Mouse (Mus musculus): ENCODE measurements at regions not wholly inside any gene's neighbourhood (a gene's known extent, or its start where the extent isn't known, plus 50 kb on each side); places are given as distances from the start of the nearest gene placed in this dataset.

- TF ChIP-seq CTCF (IDR thresholded peaks at IDR 0.05; ENCODE audit: low read depth) (no peak), EP300 (optimal IDR thresholded peaks at IDR 0.05) (no peak)
Measured at GRCm38 (mm10) chr5:111957698-111958097, 224.0 kb downstream of the Gm26897 start.

All from stomach, postnatal 0 days (tissue).